Mouse (Mus musculus) urinary bladder, adult 2 months (tissue): ENCODE measurements around the gene Zfp804a. TPM values are rescaled to one million over a fixed set of nuclear protein-coding genes. Genes with fewer than 3 reads are reported as not detected.

ENCODE experiments used
- DNase-seq: peaks from one replicate; pipeline ENCODE4 v3.0.0; 2022; ENCODE audit warnings: low spot score
- polyA plus RNA-seq: library from polyadenylated mRNA; depleted of rRNA; stranded (reverse); fragments of >200 nt; gene quantifications from 2 replicates; pipeline ENCODE4 v1.2.3, GENCODE M21; 2012; rRNA removed

The Zfp804a gene
- polyA plus RNA-seq = 0.04 TPM in 1 of 2 replicates, not detected in the other

GRCm38 (mm10) chr2:82053185-82053891 is at the start of gene Zfp804a:
Gene Zfp804a (plus strand): TSS chr2:82053222.
- DNase-seq = no peak

- DNase-seq = no peak
Observed at GRCm38 (mm10) chr2:82051635-82052034, 1.4 kb upstream of the Zfp804a start.

GRCm38 (mm10) chr2:82052338-82053184 is 461 bp upstream of the Zfp804a start:
- no peak for DNase-seq

- DNase-seq = no peak
Observed at GRCm38 (mm10) chr2:82054446-82054845, 1.4 kb downstream of the Zfp804a start.

GRCm38 (mm10) chr2:82064671-82065070 is 11.6 kb downstream of the Zfp804a start:
- DNase-seq = no peak

GRCm38 (mm10) chr2:82067912-82068311 is 14.9 kb downstream of the Zfp804a start:
- DNase-seq = no peak

- no peak for DNase-seq
Observed at GRCm38 (mm10) chr2:82069172-82069571, 16.1 kb downstream of the Zfp804a start.

GRCm38 (mm10) chr2:82076883-82077282 is 23.9 kb downstream of the Zfp804a start:
- DNase-seq = no peak

GRCm38 (mm10) chr2:82078287-82078994 is 25.4 kb downstream of the Zfp804a start:
- DNase-seq = no peak

GRCm38 (mm10) chr2:82080678-82081077 is 27.7 kb downstream of the Zfp804a start:
- no peak for DNase-seq

GRCm38 (mm10) chr2:82113148-82113547 is 60.1 kb downstream of the Zfp804a start:
- no peak for DNase-seq

- DNase-seq = no peak
Observed at GRCm38 (mm10) chr2:82113650-82114049, 60.6 kb downstream of the Zfp804a start.

GRCm38 (mm10) chr2:82119577-82119976 is 66.6 kb downstream of the Zfp804a start:
- no peak for DNase-seq

GRCm38 (mm10) chr2:82178693-82179092 is 125.7 kb downstream of the Zfp804a start:
- DNase-seq = no peak

GRCm38 (mm10) chr2:82181010-82181409 is 128.0 kb downstream of the Zfp804a start:
- no peak for DNase-seq

GRCm38 (mm10) chr2:82199901-82200300 is 146.9 kb downstream of the Zfp804a start:
- DNase-seq = no peak

GRCm38 (mm10) chr2:82200616-82201015 is 147.6 kb downstream of the Zfp804a start:
- DNase-seq = no peak

- no peak for DNase-seq
Observed at GRCm38 (mm10) chr2:82210605-82211004, 157.6 kb downstream of the Zfp804a start.

GRCm38 (mm10) chr2:82211972-82212371 is 158.9 kb downstream of the Zfp804a start:
- DNase-seq = no peak

- DNase-seq = no peak
Observed at GRCm38 (mm10) chr2:82217873-82218272, 164.9 kb downstream of the Zfp804a start.

GRCm38 (mm10) chr2:82246020-82246419 is 193.0 kb downstream of the Zfp804a start:
- DNase-seq = no peak

GRCm38 (mm10) chr2:82246902-82247522 is 194.0 kb downstream of the Zfp804a start:
- no peak for DNase-seq
